Mouse (Mus musculus): Measurements from ENCODE around the gene Naa11.

Gene Naa11

GRCm38 (mm10) chr5:97345129-97345528, 47.0 kb downstream of the Naa11 start:
- in situ Hi-C loops (cut with MseI, MboI), result no loop called here

- in situ Hi-C loops (cut with MseI, MboI), result no loop called here
Observed at GRCm38 (mm10) chr5:97344144-97344543, 48.0 kb downstream of the Naa11 start.

GRCm38 (mm10) chr5:97334794-97335193, 57.4 kb downstream of the Naa11 start:
- in situ Hi-C loops (cut with MseI, MboI), result no loop called here
